Mouse (Mus musculus) midbrain, embryonic 15.5 days (tissue): ENCODE results near the gene E130309D02Rik. TPM values are rescaled to one million over a fixed set of nuclear protein-coding genes. Genes with fewer than 3 reads are reported as not detected.

Source experiments
- ATAC-seq: fragments of 200-750 bp; cut with Nextera tagmentation; replicated peaks from 2 replicates; pipeline ENCODE4 v1.8.0; 2017; ENCODE audit warnings: moderate TSS enrichment
- H3K27ac ChIP-seq: fragments of 300-500 bp; sonication (generic); 2 replicates; pipeline ENCODE4 v1.5.1; 2015; ENCODE audit warnings: mild to moderate bottlenecking, inconsistent platforms
- H3K27me3 ChIP-seq: fragments of 300-500 bp; sonication (generic); replicated peaks from 2 replicates; pipeline ENCODE4 v1.6.1; 2015; ENCODE audit warnings: inconsistent platforms
- H3K36me3 ChIP-seq: fragments of 300-500 bp; sonication (generic); replicated peaks from 2 replicates; pipeline ENCODE4 v1.6.1; 2015; ENCODE audit warnings: inconsistent platforms
- H3K4me1 ChIP-seq: fragments of 300-500 bp; sonication (generic); 2 replicates; pipeline ENCODE4 v1.6.1; 2015; ENCODE audit warnings: inconsistent platforms
- H3K4me2 ChIP-seq: fragments of 300-500 bp; sonication (generic); 2 replicates; pipeline ENCODE4 v1.6.1; 2015; ENCODE audit warnings: inconsistent platforms, mild to moderate bottlenecking, moderate library complexity
- H3K4me3 ChIP-seq: fragments of 300-500 bp; sonication (generic); 2 replicates; pipeline ENCODE4 v1.5.1; 2015; ENCODE audit warnings: mild to moderate bottlenecking, inconsistent platforms
- H3K9ac ChIP-seq: fragments of 300-500 bp; sonication (generic); 2 replicates; pipeline ENCODE4 v1.6.1; 2015; ENCODE audit warnings: mild to moderate bottlenecking, inconsistent platforms
- H3K9me3 ChIP-seq: fragments of 300-500 bp; sonication (generic); 2 replicates; pipeline ENCODE4 v1.6.1; 2016; ENCODE audit warnings: inconsistent platforms
- WGBS: fragments of 180-500 bp; shearing (Covaris S2); methylation state at CpG from one replicate; pipeline ENCODE4 v1.1.7; 2015; ENCODE audit warnings: mixed read lengths; 5-methylcytosine and 5-hydroxymethylcytosine counted together
- polyA plus RNA-seq: library from polyadenylated mRNA; unstranded; fragments of >200 nt; fragmentation: Nextera tagmentation; extraction: Ambion mirVana; gene quantifications from 2 replicates; pipeline ENCODE4 v1.2.1, GENCODE M21; 2015

Gene E130309D02Rik
- polyA plus RNA-seq, 1 experiment from 2014 or later, result 32.2 TPM

DNA sequence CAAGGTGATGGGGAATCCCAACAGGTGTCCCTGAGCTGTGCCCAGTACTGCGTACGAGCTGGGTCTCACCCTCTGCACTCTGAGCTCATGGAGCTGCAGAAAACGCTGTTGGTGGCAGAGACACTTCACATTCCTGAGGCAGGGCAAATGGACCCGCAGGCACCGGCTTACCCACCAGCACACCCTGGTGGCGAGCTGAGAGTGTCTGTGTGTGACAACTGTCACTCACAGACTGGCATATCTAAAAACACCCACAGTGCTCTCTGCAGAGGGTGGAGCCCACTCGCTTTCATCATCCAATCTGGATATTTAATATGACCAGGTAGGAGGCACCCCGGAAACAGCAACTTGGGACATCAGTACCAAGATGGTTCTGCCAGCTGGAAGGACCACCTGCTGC is 13.9 kb downstream of the E130309D02Rik start:
- no peak overlapping the region for H3K4me2 ChIP-seq
- H3K9me3 ChIP-seq, result no peaks in the 10 kb centered on the region
- 84% methylated on average over 8 of the region's 8 CpGs for WGBS
- no peaks in the 10 kb centered on the region for H3K27me3 ChIP-seq
- no peak overlapping the region for H3K27ac ChIP-seq
- no peak overlapping the region for H3K9ac ChIP-seq
- peaks cover 36% of the 10 kb centered on the region for H3K36me3 ChIP-seq
- no peak for ATAC-seq
- no peak overlapping the region for H3K4me3 ChIP-seq
- H3K4me1 ChIP-seq, result no peaks in the 10 kb centered on the region; the same call in 1 of the 2 replicates

DNA sequence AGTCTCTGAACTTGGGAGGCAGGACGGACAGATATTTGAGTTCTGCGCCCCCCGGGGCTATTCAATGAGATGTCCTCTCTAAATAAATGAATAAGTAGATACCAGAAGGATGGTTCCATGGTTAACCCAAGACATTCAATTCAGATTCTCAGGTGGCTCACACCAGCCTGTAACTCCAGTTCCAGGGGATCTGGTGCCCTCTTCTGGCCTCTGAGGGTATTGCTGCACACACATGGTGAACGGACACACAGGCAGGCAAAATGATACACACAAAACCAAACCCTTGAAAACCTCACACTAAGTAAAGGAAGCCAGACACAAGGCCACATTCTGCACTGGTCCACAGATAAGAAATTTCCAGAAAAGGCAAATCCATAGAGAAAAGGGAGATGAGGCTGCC is 15.5 kb downstream of the E130309D02Rik start:
- no peak for ATAC-seq
- Histone ChIP-seq H3K27ac (no peak overlapping the region), H3K9me3 (no peaks in the 10 kb centered on the region), H3K4me3 (no peak overlapping the region), H3K27me3 (no peaks in the 10 kb centered on the region; the same call in 1 of the 2 replicates), H3K9ac (no peak overlapping the region), H3K4me1 (no peaks in the 10 kb centered on the region; the same call in 1 of the 2 replicates), H3K36me3 (peaks cover 22% of the 10 kb centered on the region), H3K4me2 (no peak overlapping the region)
- WGBS, result 91% methylated on average over 4 of the region's 4 CpGs

- Histone ChIP-seq H3K27ac (no peak overlapping the region), H3K9ac (no peak overlapping the region), H3K9me3 (no peaks in the 10 kb centered on the region), H3K4me3 (no peak overlapping the region), H3K4me1 (peaks cover 6% of the 10 kb centered on the region), H3K27me3 (peaks cover 12% of the 10 kb centered on the region), H3K4me2 (no peak overlapping the region), H3K36me3 (peaks cover 22% of the 10 kb centered on the region)
- no peak for ATAC-seq
- WGBS, result 95% methylated on average over 7 of the region's 7 CpGs
These were observed 16.8 kb downstream of the E130309D02Rik start for GRCm38 (mm10) chr5:143298391-143298790.

DNA sequence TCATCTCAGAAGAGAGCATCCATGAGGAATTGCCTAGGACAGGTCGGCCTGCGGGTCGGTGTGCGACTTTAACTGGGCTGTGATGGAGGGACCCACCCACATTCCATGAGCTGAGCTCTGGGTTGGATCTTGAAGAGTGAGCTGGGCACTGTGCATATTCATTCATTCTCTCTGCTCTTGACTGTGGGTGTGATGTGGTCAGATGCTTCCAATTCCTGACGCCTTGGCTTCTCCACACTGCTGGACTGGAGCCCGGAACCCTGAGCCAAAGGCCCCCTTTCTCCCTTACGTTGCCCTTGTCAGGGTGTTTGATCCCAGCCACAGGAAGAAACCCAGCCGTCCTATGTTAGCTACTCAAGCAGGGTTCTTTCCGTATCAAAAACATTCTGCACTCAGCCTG is 17.2 kb downstream of the E130309D02Rik start:
- H3K9ac ChIP-seq, result no peak overlapping the region
- WGBS, result 92% methylated on average over 9 of the region's 9 CpGs
- peaks cover 16% of the 10 kb centered on the region for H3K27me3 ChIP-seq

GRCm38 (mm10) chr5:143295330-143295729 is 19.8 kb downstream of the E130309D02Rik start:
- no peaks in the 10 kb centered on the region for H3K9me3 ChIP-seq
- H3K36me3 ChIP-seq, result peaks cover 9% of the 10 kb centered on the region
- no peak overlapping the region for H3K9ac ChIP-seq
- WGBS, result 83% methylated on average over 2 of the region's 2 CpGs
- ATAC-seq, result no peak
- H3K4me3 ChIP-seq, result no peak overlapping the region
- H3K27ac ChIP-seq, result no peak overlapping the region
- peaks cover 37% of the 10 kb centered on the region for H3K27me3 ChIP-seq
- H3K4me1 ChIP-seq, result peaks cover 14% of the 10 kb centered on the region
- no peak overlapping the region for H3K4me2 ChIP-seq

More for the DNA sequence above, 17.2 kb downstream of the E130309D02Rik start:
- Histone ChIP-seq H3K36me3 (peaks cover 22% of the 10 kb centered on the region), H3K9me3 (no peaks in the 10 kb centered on the region), H3K4me2 (no peak overlapping the region), H3K4me3 (no peak overlapping the region), H3K27ac (no peak overlapping the region), H3K4me1 (peaks cover 9% of the 10 kb centered on the region)
- no peak for ATAC-seq

DNA sequence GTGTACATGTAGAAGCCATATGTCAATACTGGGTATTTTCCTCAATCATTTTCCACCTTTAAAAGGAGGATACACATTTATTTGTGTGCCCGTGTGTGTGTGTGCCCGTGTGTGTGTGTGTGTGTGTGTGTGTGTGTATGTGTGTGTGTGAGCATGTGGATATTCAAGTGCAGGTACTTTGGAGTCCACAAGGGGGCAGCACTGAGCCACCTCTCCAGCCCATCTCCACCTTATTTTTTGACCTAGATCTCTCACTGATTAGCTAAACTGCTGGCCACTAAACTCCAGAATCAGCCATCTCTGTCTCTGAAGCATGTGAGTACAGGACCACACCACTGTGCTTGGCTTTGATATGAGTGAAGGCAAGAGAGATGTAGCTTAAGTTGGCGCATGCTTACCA is 20.3 kb downstream of the E130309D02Rik start:
- ATAC-seq, result no peak
- Histone ChIP-seq H3K4me1 (peaks cover 14% of the 10 kb centered on the region), H3K4me3 (no peak overlapping the region), H3K36me3 (peaks cover 4% of the 10 kb centered on the region), H3K27ac (no peak overlapping the region), H3K27me3 (peaks cover 38% of the 10 kb centered on the region), H3K9me3 (no peaks in the 10 kb centered on the region), H3K9ac (no peak overlapping the region), H3K4me2 (no peak overlapping the region)
- 94% methylated on average over 3 of the region's 3 CpGs for WGBS

GRCm38 (mm10) chr5:143293404-143293803 is 21.8 kb downstream of the E130309D02Rik start, which contains the start of gene Zfp853:
Gene Zfp853, minus strand, starts transcription at chr5:143293623.
- no peak within 1 kb of the TSS for H3K27ac ChIP-seq
- ATAC-seq, result peak; percentile 55; the same call in 1 of the 2 replicates
- no peaks in the 10 kb centered on the region for H3K36me3 ChIP-seq
- peaks cover 53% of the 10 kb centered on the region for H3K27me3 ChIP-seq
- 2% methylated on average over 24 of the region's 38 CpGs for WGBS
- H3K9ac ChIP-seq, result peak within 1 kb of the TSS; percentile 41
- H3K4me1 ChIP-seq, result peaks cover 14% of the 10 kb centered on the region
- H3K4me2 ChIP-seq, result peak within 1 kb of the TSS; percentile 64
- H3K4me3 ChIP-seq, result peak within 1 kb of the TSS; percentile 41
- no peaks in the 10 kb centered on the region for H3K9me3 ChIP-seq

DNA sequence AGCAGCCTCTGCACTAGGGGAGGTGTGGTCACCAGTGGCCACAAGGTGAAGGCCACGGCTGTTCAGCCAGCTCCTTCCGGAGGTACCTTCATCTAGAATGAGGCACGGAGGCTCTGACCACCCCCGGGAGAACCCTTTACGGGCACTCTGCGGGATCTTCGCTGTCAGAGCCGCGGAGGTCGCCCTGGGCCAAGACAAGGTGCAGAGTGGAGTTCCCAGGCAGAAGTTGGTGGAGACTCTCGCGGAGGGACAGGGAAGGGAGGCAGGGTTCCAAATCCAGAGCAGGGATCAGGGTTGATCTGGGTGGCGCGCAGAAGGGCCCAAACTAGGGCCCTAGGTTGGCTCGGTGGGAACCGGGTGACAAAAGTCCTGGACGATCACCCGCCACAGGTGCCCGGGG is 22.3 kb downstream of the E130309D02Rik start:
- peak overlapping the region; percentile 41 for H3K9ac ChIP-seq
- 4% methylated on average over 19 of the region's 19 CpGs for WGBS
- H3K4me2 ChIP-seq, result peak overlapping the region; percentile 64
- no peak overlapping the region for H3K27ac ChIP-seq
- no peaks in the 10 kb centered on the region for H3K9me3 ChIP-seq
- ATAC-seq, result no peak
- no peaks in the 10 kb centered on the region for H3K36me3 ChIP-seq
- H3K27me3 ChIP-seq, result peaks cover 58% of the 10 kb centered on the region
- H3K4me1 ChIP-seq, result peaks cover 20% of the 10 kb centered on the region
- H3K4me3 ChIP-seq, result peak overlapping the region; percentile 41

DNA sequence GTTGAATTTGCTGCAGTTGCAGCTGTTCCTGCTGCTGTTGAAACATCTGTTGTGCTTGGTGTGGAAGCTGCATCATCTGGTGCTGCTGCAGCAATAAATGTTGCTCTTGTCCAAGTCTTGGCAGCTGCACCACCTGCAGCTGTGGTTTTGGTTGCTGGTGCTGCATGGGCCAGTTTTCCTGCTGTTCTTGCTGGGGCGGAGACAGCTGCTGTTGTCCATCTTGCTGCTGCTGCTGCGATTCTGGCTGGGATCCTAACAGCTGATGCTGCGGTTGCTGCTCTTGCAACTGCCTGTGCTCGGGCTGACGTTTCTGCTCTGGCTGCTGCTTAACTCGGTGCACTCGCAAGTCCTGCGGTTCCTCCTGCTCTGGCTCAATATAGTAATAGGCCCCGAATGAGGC is 25.9 kb downstream of the E130309D02Rik start:
- WGBS, result 71% methylated on average over 9 of the region's 9 CpGs
- Histone ChIP-seq H3K4me3 (no peak overlapping the region), H3K9me3 (no peaks in the 10 kb centered on the region), H3K4me2 (no peak overlapping the region), H3K27me3 (peaks cover 70% of the 10 kb centered on the region), H3K36me3 (no peaks in the 10 kb centered on the region), H3K9ac (no peak overlapping the region), H3K27ac (no peak overlapping the region), H3K4me1 (peaks cover 23% of the 10 kb centered on the region)
- ATAC-seq, result no peak

DNA sequence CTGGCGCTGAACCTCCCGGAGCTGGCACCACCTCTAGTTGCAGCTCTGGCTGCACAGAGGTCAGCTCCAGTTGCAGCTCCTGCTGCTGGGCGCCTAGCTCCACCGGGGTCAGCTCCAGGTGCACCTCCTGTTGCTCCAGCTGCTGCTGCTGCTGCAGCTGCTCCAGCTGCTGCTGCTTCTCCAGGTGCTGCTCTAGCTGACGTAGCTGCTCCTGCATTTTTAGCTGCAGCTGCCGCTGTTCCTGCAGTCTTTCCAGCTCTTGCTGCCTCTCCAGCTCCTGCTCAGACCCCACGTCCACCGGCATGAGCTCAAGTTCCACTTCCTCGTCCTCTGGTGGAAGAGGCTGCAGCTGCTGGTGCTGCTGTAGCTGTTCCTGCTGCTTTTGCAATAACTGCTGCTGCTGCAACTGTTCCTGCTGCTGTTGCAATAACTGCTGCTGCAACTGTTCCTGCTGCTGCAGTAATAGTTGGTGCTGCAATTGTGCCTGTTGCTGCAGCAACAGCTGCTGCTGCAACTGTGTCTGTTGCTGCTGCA is 26.7 kb downstream of the E130309D02Rik start:
- H3K4me1 ChIP-seq, result peaks cover 18% of the 10 kb centered on the region
- peak overlapping the region; percentile 47 for H3K4me2 ChIP-seq
- no peaks in the 10 kb centered on the region for H3K9me3 ChIP-seq
- H3K27me3 ChIP-seq, result peaks cover 62% of the 10 kb centered on the region
- ATAC-seq, result no peak
- H3K4me3 ChIP-seq, result peak overlapping the region; percentile 25; the same call in 1 of the 2 replicates
- no peaks in the 10 kb centered on the region for H3K36me3 ChIP-seq
- H3K9ac ChIP-seq, result no peak overlapping the region
- no peak overlapping the region for H3K27ac ChIP-seq
- 13% methylated on average over 9 of the region's 9 CpGs for whole genome bisulfite sequencing

- Histone ChIP-seq H3K27me3 (peaks cover 57% of the 10 kb centered on the region), H3K27ac (no peak overlapping the region), H3K4me1 (peaks cover 13% of the 10 kb centered on the region), H3K4me3 (peak overlapping the region; percentile 25), H3K9ac (no peak overlapping the region), H3K4me2 (peak overlapping the region; percentile 47), H3K36me3 (no peaks in the 10 kb centered on the region), H3K9me3 (no peaks in the 10 kb centered on the region)
- ATAC-seq, result no peak
- WGBS, result 4% methylated on average over 48 of the region's 48 CpGs
These were observed 27.3 kb downstream of the E130309D02Rik start for GRCm38 (mm10) chr5:143287774-143288328.

- Histone ChIP-seq H3K9me3 (no peaks in the 10 kb centered on the region), H3K4me1 (peaks cover 9% of the 10 kb centered on the region), H3K27ac (no peak overlapping the region), H3K9ac (no peak overlapping the region), H3K36me3 (no peaks in the 10 kb centered on the region), H3K4me3 (no peak overlapping the region), H3K4me2 (no peak overlapping the region), H3K27me3 (peaks cover 34% of the 10 kb centered on the region)
- WGBS, result 35% methylated on average over 6 of the region's 6 CpGs
- no peak for ATAC-seq
These were observed 30.4 kb downstream of the E130309D02Rik start for GRCm38 (mm10) chr5:143284762-143285161.

- Histone ChIP-seq H3K4me2 (no peak overlapping the region), H3K9me3 (no peaks in the 10 kb centered on the region), H3K4me3 (no peak overlapping the region), H3K4me1 (no peaks in the 10 kb centered on the region), H3K36me3 (no peaks in the 10 kb centered on the region), H3K27ac (no peak overlapping the region), H3K9ac (no peak overlapping the region), H3K27me3 (no peaks in the 10 kb centered on the region)
- ATAC-seq, result no peak
- WGBS, result 30% methylated on average over 10 of the region's 10 CpGs
These were observed 35.9 kb downstream of the E130309D02Rik start for GRCm38 (mm10) chr5:143279247-143279646.
